Mouse (Mus musculus) stomach, postnatal 0 days (tissue): ENCODE data around the gene Gmeb2. TPM values are rescaled to one million over a fixed set of nuclear protein-coding genes. Genes with fewer than 3 reads are reported as not detected.

ENCODE experiments used
- ATAC-seq: fragments of 200-750 bp; cut with Nextera tagmentation; 2 replicates; pipeline ENCODE4 v1.8.0; 2017; ENCODE audit not compliant: low FRiP score, low TSS enrichment
- DNase-seq: peaks from one replicate; pipeline ENCODE4 v3.0.0-alpha.2; 2016; ENCODE audit warnings: low spot score
- H3K27ac ChIP-seq: fragments of 300-500 bp; sonication (generic); replicated peaks from 2 replicates; pipeline ENCODE4 v1.5.1; 2014; ENCODE audit warnings: mild to moderate bottlenecking, control low read depth
- H3K27me3 ChIP-seq: fragments of 300-500 bp; sonication (generic); 2 replicates; pipeline ENCODE4 v1.6.1; 2014; ENCODE audit warnings: low read length; ENCODE audit not compliant: control insufficient read depth, insufficient read depth
- H3K36me3 ChIP-seq: fragments of 300-500 bp; sonication (generic); 2 replicates; pipeline ENCODE4 v1.6.1; 2014; ENCODE audit warnings: low read length, mixed read lengths; ENCODE audit not compliant: control insufficient read depth, insufficient read depth
- H3K4me1 ChIP-seq: fragments of 300-500 bp; sonication (generic); replicated peaks from 2 replicates; pipeline ENCODE4 v1.6.1; 2014; ENCODE audit warnings: antibody characterized with exemption; ENCODE audit not compliant: control insufficient read depth, insufficient read depth
- H3K4me2 ChIP-seq: fragments of 300-500 bp; sonication (generic); replicated peaks from 2 replicates; pipeline ENCODE4 v1.6.1; 2014; ENCODE audit warnings: low read depth, mild to moderate bottlenecking, control low read depth, moderate library complexity
- H3K4me3 ChIP-seq: fragments of 300-500 bp; sonication (generic); 2 replicates; pipeline ENCODE4 v1.5.1; 2014; ENCODE audit warnings: low read depth, low read length, control low read depth
- H3K9ac ChIP-seq: fragments of 300-500 bp; sonication (generic); 2 replicates; pipeline ENCODE4 v1.6.1; 2014; ENCODE audit warnings: mild to moderate bottlenecking, low read length, control low read depth, mixed read lengths
- H3K9me3 ChIP-seq: fragments of 300-500 bp; sonication (generic); 2 replicates; pipeline ENCODE4 v1.6.1; 2016; ENCODE audit warnings: low read length; ENCODE audit not compliant: control insufficient read depth
- CTCF ChIP-seq: IDR thresholded peaks from 2 replicates; pipeline ENCODE4 v1.5.1; 2016; ENCODE audit warnings: antibody characterized with exemption, low read depth, mild to moderate bottlenecking, moderate library complexity
- EP300 ChIP-seq: optimal IDR thresholded peaks from 2 replicates; pipeline ENCODE3; 2016; ENCODE audit warnings: antibody characterized with exemption
- WGBS: fragments of 180-500 bp; shearing (Covaris S2); extraction: QIAGEN DNeasy Blood & Tissue Kit; methylation state at CpG from one replicate; pipeline ENCODE4 v1.1.7; 2014; 5-methylcytosine and 5-hydroxymethylcytosine counted together
- polyA plus RNA-seq: library from polyadenylated mRNA; unstranded; fragments of >200 nt; fragmentation: Nextera tagmentation; extraction: Ambion mirVana; gene quantifications from 2 replicates; pipeline ENCODE4 v1.2.1, GENCODE M21; 2015

Gmeb2 gene
- polyA plus RNA-seq, 1 experiment from 2014 or later: 4.9 TPM

GRCm38 (mm10) chr2:181238861-181239260 lies 49.0 kb downstream of the Gmeb2 start:
- Histone ChIP-seq H3K4me2 (no peak overlapping the region), H3K27ac (no peak overlapping the region), H3K4me3 (no peak overlapping the region), H3K27me3 (no peaks in the 10 kb centered on the region), H3K36me3 (peaks cover 5% of the 10 kb centered on the region), H3K4me1 (no peaks in the 10 kb centered on the region; the same call in 1 of the 2 replicates), H3K9ac (no peak overlapping the region), H3K9me3 (no peaks in the 10 kb centered on the region)
- DNase-seq: no peak
- 65% methylated on average over 2 of the region's 2 CpGs for WGBS
- TF ChIP-seq CTCF (no peak), EP300 (no peak)
- ATAC-seq: no peak

GRCm38 (mm10) chr2:181238091-181238610 lies 49.7 kb downstream of the Gmeb2 start:
- WGBS: 80% methylated on average over 10 of the region's 10 CpGs
- Histone ChIP-seq H3K4me1 (no peaks in the 10 kb centered on the region; the same call in 1 of the 2 replicates), H3K27me3 (no peaks in the 10 kb centered on the region), H3K4me2 (no peak overlapping the region), H3K27ac (no peak overlapping the region), H3K36me3 (peaks cover 5% of the 10 kb centered on the region), H3K9ac (no peak overlapping the region), H3K9me3 (no peaks in the 10 kb centered on the region), H3K4me3 (no peak overlapping the region)
- no peak for ATAC-seq
- no peak for DNase-seq
- no peak for TF ChIP-seq EP300
- no peak for TF ChIP-seq CTCF

GRCm38 (mm10) chr2:181237251-181238014 lies 50.4 kb downstream of the Gmeb2 start:
- Histone ChIP-seq H3K4me2 (no peak overlapping the region), H3K4me3 (no peak overlapping the region), H3K27ac (no peak overlapping the region), H3K36me3 (peaks cover 5% of the 10 kb centered on the region), H3K4me1 (no peaks in the 10 kb centered on the region; the same call in 1 of the 2 replicates), H3K27me3 (no peaks in the 10 kb centered on the region), H3K9ac (no peak overlapping the region), H3K9me3 (no peaks in the 10 kb centered on the region)
- DNase-seq (no peak), ATAC-seq (no peak)
- WGBS: 86% methylated on average over 17 of the region's 17 CpGs
- TF ChIP-seq CTCF: no peak

- Histone ChIP-seq H3K36me3 (peaks cover 8% of the 10 kb centered on the region), H3K4me3 (no peak overlapping the region), H3K4me2 (no peak overlapping the region), H3K9me3 (no peaks in the 10 kb centered on the region), H3K27me3 (no peaks in the 10 kb centered on the region), H3K4me1 (no peaks in the 10 kb centered on the region), H3K9ac (no peak overlapping the region), H3K27ac (no peak overlapping the region)
- no peak for ATAC-seq
- TF ChIP-seq CTCF (peak; percentile 54), EP300 (no peak)
- no peak for DNase-seq
- WGBS: 81% methylated on average over 23 of the region's 23 CpGs
Measured at GRCm38 (mm10) chr2:181235681-181236566, 51.9 kb downstream of the Gmeb2 start.

- Histone ChIP-seq H3K4me1 (no peaks in the 10 kb centered on the region), H3K9me3 (no peaks in the 10 kb centered on the region), H3K9ac (no peak overlapping the region), H3K36me3 (peaks cover 8% of the 10 kb centered on the region; the same call in 1 of the 2 replicates), H3K27ac (no peak overlapping the region), H3K4me2 (no peak overlapping the region), H3K4me3 (no peak overlapping the region), H3K27me3 (no peaks in the 10 kb centered on the region)
- 89% methylated on average over 11 of the region's 11 CpGs for whole genome bisulfite sequencing
- no peak for DNase-seq
- TF ChIP-seq CTCF (no peak), EP300 (no peak)
- ATAC-seq: no peak
Measured at GRCm38 (mm10) chr2:181234680-181235079, 53.2 kb downstream of the Gmeb2 start.
